Mouse (Mus musculus) liver, adult 2 months (tissue): ENCODE results near the gene Prpf4.

Experiments
- CTCF ChIP-seq: fragments of 200-500 bp; IDR thresholded peaks from 2 replicates; pipeline ENCODE4 v1.5.1; 2011; ENCODE audit warnings: low read depth, low read length, control low read depth
- POLR2A ChIP-seq: fragments of 200-500 bp; IDR thresholded peaks from 2 replicates; pipeline ENCODE4 v1.6.1; 2011; ENCODE audit warnings: low read length, control low read depth; ENCODE audit not compliant: insufficient read depth; ENCODE audit errors: extremely low read depth

DNA sequence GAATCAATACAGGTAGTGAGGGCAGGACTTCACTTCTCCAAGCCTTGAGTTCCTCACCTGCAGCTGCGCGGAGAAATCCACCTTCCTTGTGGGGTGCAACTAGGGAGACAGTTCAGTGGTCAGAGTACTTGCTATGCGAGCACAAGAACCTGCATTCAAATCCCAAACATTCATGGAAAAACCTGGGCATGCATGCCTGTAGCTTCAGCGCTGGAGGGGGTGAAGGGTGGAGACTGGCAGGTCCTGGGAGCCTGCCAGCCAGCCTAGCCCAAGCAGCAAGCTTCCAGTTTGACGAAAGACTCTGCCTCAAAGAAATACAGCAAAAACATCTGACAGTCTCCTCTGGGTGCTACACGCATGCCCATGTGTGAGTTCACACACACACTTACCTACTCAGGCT lies 26.5 kb downstream of the Prpf4 start, which contains the start of gene Rnf183:
- TF ChIP-seq CTCF (no peak), POLR2A (no peak)
